Mouse (Mus musculus): ENCODE data around the gene Fam120a. TPM values are rescaled to one million over a fixed set of nuclear protein-coding genes. Genes with fewer than 3 reads are reported as not detected.
A peak's percentile ranks its signal among the peaks of the same experiment; 100 is the strongest.

The Fam120a gene
- polyA plus RNA-seq, 1 experiment from 2014 or later = 28.6 TPM

DNA sequence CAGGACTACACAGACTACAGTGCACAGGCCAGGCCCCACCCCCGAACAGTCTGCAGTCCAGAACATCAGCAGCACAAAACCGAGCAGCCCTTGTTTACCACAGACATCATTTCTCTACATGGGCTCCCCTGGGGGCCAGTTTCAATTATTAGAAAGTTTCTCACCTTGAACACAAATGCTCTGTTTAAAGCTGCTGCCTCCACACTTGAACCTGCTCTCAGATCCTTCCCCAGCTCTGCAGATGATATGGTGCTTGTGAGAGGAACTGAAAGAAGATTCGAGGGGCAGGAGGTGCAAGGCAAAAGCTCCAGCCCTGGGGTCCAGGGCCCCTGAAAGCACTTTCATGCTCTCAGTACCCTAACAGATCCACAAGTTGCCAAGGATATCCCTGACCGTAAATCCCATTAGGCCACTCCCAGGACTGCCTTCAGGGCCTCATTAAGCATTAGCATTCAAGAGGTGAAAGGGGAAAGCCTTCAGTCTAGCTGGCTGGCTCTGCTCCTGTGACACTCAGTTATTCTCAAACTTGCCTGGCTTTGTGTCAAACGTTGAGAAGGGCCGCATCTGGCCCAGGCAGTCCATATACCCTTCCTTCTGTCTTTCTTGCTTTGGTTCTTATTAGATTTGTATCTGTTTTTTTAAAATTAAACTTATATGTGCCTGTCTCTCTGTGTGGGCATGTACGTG lies 110.4 kb downstream of the Fam120a start:
- Histone ChIP-seq H3K4me3 (replicated peaks; ENCODE audit: low read depth, low read length) (no peak overlapping the region), H3K36me3 (ENCODE audit: insufficient read depth, low read length) (no peaks in the 10 kb centered on the region), H3K27ac (no peak overlapping the region), H3K4me1 (replicated peaks; ENCODE audit: insufficient read depth, low read length) (peaks cover 9% of the 10 kb centered on the region; the same call in 1 of the 2 replicates), H3K4me2 (ENCODE audit: low read length) (no peak overlapping the region), H3K9me3 (replicated peaks; ENCODE audit: low read length) (no peaks in the 10 kb centered on the region), H3K9ac (ENCODE audit: low read depth, low read length) (0 out of 2 replicates have a peak overlapping the region, but pooled peaks have one; percentile 4), H3K27me3 (ENCODE audit: insufficient read depth, low read length) (no peaks in the 10 kb centered on the region)
- TF ChIP-seq CTCF (IDR thresholded peaks at IDR 0.05; ENCODE audit: low read depth) = no peak
- ATAC-seq (replicated peaks; ENCODE audit: low FRiP score, low read depth) = no peak
- WGBS = 40% methylated on average over 7 of the region's 7 CpGs
- DNase-seq (ENCODE audit: low spot score) = peak; percentile 44

DNA sequence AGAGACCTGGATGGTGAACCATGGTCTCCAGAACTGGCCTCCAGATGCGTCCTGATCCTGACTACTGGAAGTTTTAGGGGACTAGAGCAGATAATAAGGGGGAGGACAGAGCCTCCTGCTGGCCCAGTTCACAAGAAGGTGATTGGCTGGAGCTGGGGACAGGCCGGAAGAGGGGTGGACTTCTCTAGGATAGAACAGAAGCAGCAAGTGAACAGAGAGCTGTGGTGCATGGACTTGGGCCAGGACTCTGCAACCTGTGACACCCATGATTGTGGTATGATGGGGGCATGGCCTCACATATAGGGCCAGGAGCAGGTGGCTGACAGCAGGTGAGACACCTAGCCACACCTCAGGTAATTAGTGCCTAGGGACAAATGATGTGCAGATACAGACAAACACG lies 113.9 kb downstream of the Fam120a start:
- Histone ChIP-seq H3K27ac (no peak overlapping the region), H3K9ac (ENCODE audit: low read depth, low read length) (no peak overlapping the region), H3K4me2 (ENCODE audit: low read length) (no peak overlapping the region), H3K4me1 (replicated peaks; ENCODE audit: insufficient read depth, low read length) (peaks cover 12% of the 10 kb centered on the region; the same call in 1 of the 2 replicates), H3K9me3 (replicated peaks; ENCODE audit: low read length) (no peaks in the 10 kb centered on the region), H3K27me3 (ENCODE audit: insufficient read depth, low read length) (no peaks in the 10 kb centered on the region), H3K36me3 (ENCODE audit: insufficient read depth, low read length) (no peaks in the 10 kb centered on the region), H3K4me3 (replicated peaks; ENCODE audit: low read depth, low read length) (no peak overlapping the region)
- DNase-seq (ENCODE audit: low spot score) (no peak), ATAC-seq (replicated peaks; ENCODE audit: low FRiP score, low read depth) (no peak)
- WGBS = 62% methylated on average over 3 of the region's 3 CpGs
- TF ChIP-seq CTCF (IDR thresholded peaks at IDR 0.05; ENCODE audit: low read depth) = no peak

DNA sequence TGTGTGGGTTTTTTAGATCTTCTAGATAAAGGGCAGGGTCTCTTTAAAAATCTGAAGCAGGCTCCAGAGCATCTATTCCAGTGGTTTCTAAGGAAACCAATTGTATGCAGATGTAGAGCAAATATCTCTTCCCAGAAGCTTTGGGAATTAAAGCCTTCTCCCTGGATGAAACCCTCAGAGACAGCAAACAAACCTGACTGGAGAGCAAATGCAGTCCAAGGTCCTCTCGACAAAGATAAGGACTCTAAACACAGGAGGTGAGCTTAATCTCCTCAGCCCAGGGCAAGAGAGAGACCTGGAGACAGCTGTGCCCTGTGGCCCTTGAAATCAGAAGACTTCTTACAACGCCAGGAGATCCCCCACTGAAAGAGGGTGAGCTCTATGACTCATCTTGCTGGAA lies 114.3 kb downstream of the Fam120a start:
- Histone ChIP-seq H3K4me1 (replicated peaks; ENCODE audit: insufficient read depth, low read length) (peaks cover 12% of the 10 kb centered on the region; the same call in 1 of the 2 replicates), H3K9me3 (replicated peaks; ENCODE audit: low read length) (no peaks in the 10 kb centered on the region), H3K27me3 (ENCODE audit: insufficient read depth, low read length) (no peaks in the 10 kb centered on the region), H3K9ac (ENCODE audit: low read depth, low read length) (no peak overlapping the region), H3K36me3 (ENCODE audit: insufficient read depth, low read length) (no peaks in the 10 kb centered on the region), H3K4me3 (replicated peaks; ENCODE audit: low read depth, low read length) (no peak overlapping the region), H3K4me2 (ENCODE audit: low read length) (no peak overlapping the region), H3K27ac (no peak overlapping the region)
- 23% methylated on average over 2 of the region's 2 CpGs for WGBS
- ATAC-seq (replicated peaks; ENCODE audit: low FRiP score, low read depth) (no peak), DNase-seq (ENCODE audit: low spot score) (no peak)
- TF ChIP-seq CTCF (IDR thresholded peaks at IDR 0.05; ENCODE audit: low read depth) = no peak

DNA sequence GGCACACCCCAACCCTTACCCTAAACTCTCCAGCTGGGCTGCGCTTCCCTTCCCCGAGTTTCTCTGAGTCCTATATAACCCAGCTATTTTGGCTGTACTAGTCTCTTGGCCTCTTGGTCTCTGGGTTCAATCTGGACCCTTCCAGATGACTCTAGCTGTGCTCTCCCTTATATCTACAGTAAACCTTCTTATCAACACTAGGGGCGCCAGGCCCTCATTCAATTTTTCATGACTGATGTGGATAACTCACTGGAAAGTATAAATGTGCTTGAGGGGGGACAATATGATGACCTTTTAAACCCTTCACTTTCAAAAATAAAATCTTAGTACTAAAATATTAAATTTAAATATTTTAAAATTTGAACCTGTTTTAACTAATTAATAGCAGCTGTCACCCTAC lies 115.0 kb downstream of the Fam120a start:
- Histone ChIP-seq H3K4me1 (replicated peaks; ENCODE audit: insufficient read depth, low read length) (peaks cover 11% of the 10 kb centered on the region; the same call in 1 of the 2 replicates), H3K36me3 (ENCODE audit: insufficient read depth, low read length) (no peaks in the 10 kb centered on the region), H3K27ac (no peak overlapping the region), H3K9me3 (replicated peaks; ENCODE audit: low read length) (no peaks in the 10 kb centered on the region), H3K9ac (ENCODE audit: low read depth, low read length) (no peak overlapping the region), H3K4me3 (replicated peaks; ENCODE audit: low read depth, low read length) (no peak overlapping the region), H3K4me2 (ENCODE audit: low read length) (no peak overlapping the region), H3K27me3 (ENCODE audit: insufficient read depth, low read length) (no peaks in the 10 kb centered on the region)
- peak; percentile 54; the same call in 1 of the 2 replicates for TF ChIP-seq CTCF (IDR thresholded peaks at IDR 0.05; ENCODE audit: low read depth)
- WGBS = 73% methylated on average over 3 of the region's 3 CpGs
- ATAC-seq (replicated peaks; ENCODE audit: low FRiP score, low read depth) (no peak), DNase-seq (ENCODE audit: low spot score) (peak; percentile 54)

DNA sequence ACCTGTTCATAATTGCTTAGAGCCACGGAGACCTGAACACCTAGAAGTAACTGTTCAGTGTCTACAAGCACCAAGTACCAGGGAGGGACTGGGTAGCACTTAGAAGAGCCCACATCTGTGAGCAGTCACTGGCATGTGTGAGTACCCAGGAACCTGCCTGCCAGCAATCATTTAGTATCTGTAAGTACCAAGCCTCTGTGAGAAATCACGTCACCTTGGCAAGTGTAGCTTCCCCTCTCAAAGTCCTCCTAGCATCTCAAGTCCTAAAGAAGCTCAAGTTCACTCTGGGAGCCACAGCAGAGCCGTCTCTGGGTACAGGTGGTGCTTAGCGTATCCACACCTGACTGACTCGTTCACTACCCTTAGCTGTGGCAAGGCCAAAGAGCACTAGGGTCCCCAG lies 116.1 kb downstream of the Fam120a start:
- no peaks in the 10 kb centered on the region for H3K9me3 ChIP-seq (replicated peaks; ENCODE audit: low read length)
- no peak for ATAC-seq (replicated peaks; ENCODE audit: low FRiP score, low read depth)

DNA sequence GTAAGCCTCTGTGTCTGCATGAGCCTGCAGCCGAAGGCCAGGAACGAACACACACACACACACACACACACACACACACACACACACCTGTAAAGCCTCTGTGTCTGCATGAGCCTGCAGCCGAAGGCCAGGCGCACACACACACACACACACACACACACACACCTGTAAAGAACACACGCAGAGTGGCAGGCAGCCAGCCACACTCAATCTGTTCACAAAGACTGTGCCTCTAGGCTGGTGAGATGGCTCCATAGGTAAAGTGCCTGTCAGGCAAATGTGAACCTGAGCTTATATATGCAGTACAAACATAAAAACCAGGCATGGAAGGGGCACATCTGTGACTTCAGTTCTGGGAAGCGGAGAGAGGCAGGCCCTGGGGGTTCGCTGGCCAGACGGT lies 117.0 kb downstream of the Fam120a start:
- Histone ChIP-seq H3K4me1 (replicated peaks; ENCODE audit: insufficient read depth, low read length) (peaks cover 3% of the 10 kb centered on the region; the same call in 1 of the 2 replicates), H3K4me2 (ENCODE audit: low read length) (no peak overlapping the region), H3K9ac (ENCODE audit: low read depth, low read length) (no peak overlapping the region), H3K4me3 (replicated peaks; ENCODE audit: low read depth, low read length) (no peak overlapping the region), H3K27me3 (ENCODE audit: insufficient read depth, low read length) (no peaks in the 10 kb centered on the region), H3K36me3 (ENCODE audit: insufficient read depth, low read length) (no peaks in the 10 kb centered on the region), H3K27ac (no peak overlapping the region), H3K9me3 (replicated peaks; ENCODE audit: low read length) (no peaks in the 10 kb centered on the region)
- no peak for ATAC-seq (replicated peaks; ENCODE audit: low FRiP score, low read depth)
- TF ChIP-seq CTCF (IDR thresholded peaks at IDR 0.05; ENCODE audit: low read depth) = no peak
- no peak for DNase-seq (ENCODE audit: low spot score)
- 81% methylated on average over 8 of the region's 8 CpGs for WGBS

More for the DNA sequence above, 116.1 kb downstream of the Fam120a start:
- DNase-seq (ENCODE audit: low spot score) = no peak
- Histone ChIP-seq H3K27ac (no peak overlapping the region), H3K4me3 (replicated peaks; ENCODE audit: low read depth, low read length) (no peak overlapping the region), H3K27me3 (ENCODE audit: insufficient read depth, low read length) (no peaks in the 10 kb centered on the region), H3K4me1 (replicated peaks; ENCODE audit: insufficient read depth, low read length) (peaks cover 3% of the 10 kb centered on the region; the same call in 1 of the 2 replicates), H3K4me2 (ENCODE audit: low read length) (no peak overlapping the region), H3K36me3 (ENCODE audit: insufficient read depth, low read length) (no peaks in the 10 kb centered on the region), H3K9ac (ENCODE audit: low read depth, low read length) (no peak overlapping the region)
- no peak for TF ChIP-seq CTCF (IDR thresholded peaks at IDR 0.05; ENCODE audit: low read depth)
- WGBS = 73% methylated on average over 5 of the region's 5 CpGs
